Mouse (Mus musculus): ENCODE data around the gene Ube3c. TPM values are rescaled to one million over a fixed set of nuclear protein-coding genes. Genes with fewer than 3 reads are reported as not detected.

The Ube3c gene
- polyA plus RNA-seq, 1 experiment from 2014 or later, result 42.9 TPM

GRCm38 (mm10) chr5:29698493-29698892, 129.5 kb downstream of the Ube3c start:
- WGBS, result 88% methylated on average over 4 of the region's 4 CpGs
- no peak overlapping the region for H3K27ac ChIP-seq (ENCODE audit: low read depth, low read length)
- H3K4me2 ChIP-seq (ENCODE audit: low read depth), result no peak overlapping the region
- no peaks in the 10 kb centered on the region for H3K4me1 ChIP-seq (ENCODE audit: control insufficient read depth, insufficient read depth, low read length)
- ATAC-seq (ENCODE audit: insufficient read depth, low FRiP score, low TSS enrichment) (no peak), DNase-seq (ENCODE audit: low spot score) (no peak)
- H3K27me3 ChIP-seq (ENCODE audit: control insufficient read depth, insufficient read depth, low read length), result no peaks in the 10 kb centered on the region
- H3K9me3 ChIP-seq (ENCODE audit: control insufficient read depth, low read length), result no peaks in the 10 kb centered on the region
- H3K4me3 ChIP-seq (ENCODE audit: low read depth, low read length), result no peak overlapping the region
- no peak overlapping the region for H3K9ac ChIP-seq (ENCODE audit: low read length)
- no peaks in the 10 kb centered on the region for H3K36me3 ChIP-seq (ENCODE audit: control insufficient read depth, insufficient read depth, low read length)

DNA sequence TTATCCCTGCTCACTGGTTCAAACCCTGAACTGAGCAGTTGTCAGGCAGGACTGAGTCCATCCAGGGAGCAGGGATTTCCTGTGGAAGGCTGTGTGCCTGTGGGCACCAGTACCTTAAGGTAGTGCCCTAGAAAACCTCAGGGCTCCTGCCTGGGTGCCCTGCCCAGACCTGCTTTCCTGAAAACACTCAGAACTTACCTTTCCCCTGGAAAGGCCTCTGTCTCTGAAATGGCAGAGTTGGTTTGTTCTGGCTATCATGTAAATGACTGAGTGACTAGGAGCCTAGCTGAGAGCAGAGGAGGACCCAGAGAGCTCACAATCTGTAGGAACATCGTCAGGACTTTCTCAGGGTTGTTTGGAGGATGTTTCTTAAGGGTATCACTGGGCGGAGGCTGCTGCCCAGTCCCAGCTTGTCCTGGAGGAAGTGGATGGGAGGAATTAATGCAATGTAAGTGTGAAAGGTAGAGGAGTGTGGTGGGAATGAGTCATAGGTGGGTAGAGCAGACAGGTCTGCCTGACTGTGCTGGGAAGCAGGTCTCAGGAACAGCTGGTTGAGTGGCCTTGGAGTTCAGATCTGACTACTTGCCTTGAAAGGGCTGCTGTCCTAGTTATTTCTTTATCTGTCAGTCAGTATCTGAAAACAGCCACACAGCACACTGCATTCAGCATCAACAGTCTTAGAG, 130.6 kb downstream of the Ube3c start:
- no peak for DNase-seq (ENCODE audit: low spot score)
- H3K4me1 ChIP-seq (ENCODE audit: control insufficient read depth, insufficient read depth, low read length), result no peaks in the 10 kb centered on the region
- no peaks in the 10 kb centered on the region for H3K36me3 ChIP-seq (ENCODE audit: control insufficient read depth, insufficient read depth, low read length)
- ATAC-seq (ENCODE audit: insufficient read depth, low FRiP score, low TSS enrichment), result no peak
- H3K27me3 ChIP-seq (ENCODE audit: control insufficient read depth, insufficient read depth, low read length), result no peaks in the 10 kb centered on the region
- WGBS, result 77% methylated on average over 2 of the region's 2 CpGs
- no peak overlapping the region for H3K9ac ChIP-seq (ENCODE audit: low read length)
- H3K9me3 ChIP-seq (ENCODE audit: control insufficient read depth, low read length), result no peaks in the 10 kb centered on the region
- no peak overlapping the region for H3K4me3 ChIP-seq (ENCODE audit: low read depth, low read length)
- H3K4me2 ChIP-seq (ENCODE audit: low read depth), result no peak overlapping the region
- H3K27ac ChIP-seq (ENCODE audit: low read depth, low read length), result no peak overlapping the region

DNA sequence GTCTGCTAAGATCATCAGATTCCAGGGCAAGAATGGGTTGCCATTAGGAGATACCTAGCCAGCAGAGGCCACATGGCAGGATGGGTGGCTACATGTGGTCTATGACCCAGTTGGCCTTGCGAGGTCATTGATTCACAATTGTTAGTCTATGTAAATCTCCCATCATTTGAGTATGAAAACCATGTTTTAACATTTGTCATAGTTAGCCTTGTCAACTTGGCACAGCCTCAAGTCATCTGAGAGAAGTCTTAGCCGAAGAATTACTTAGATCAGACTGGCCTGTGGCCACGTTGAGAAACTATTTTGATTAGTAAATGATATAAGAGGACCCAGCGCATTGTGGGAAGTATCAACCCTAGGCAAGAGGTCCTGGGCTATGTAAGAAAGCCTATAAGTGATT, 138.2 kb downstream of the Ube3c start:
- no peak for DNase-seq (ENCODE audit: low spot score)
- 89% methylated on average over 4 of the region's 4 CpGs for WGBS
- no peak for ATAC-seq (ENCODE audit: insufficient read depth, low FRiP score, low TSS enrichment)

GRCm38 (mm10) chr5:29708258-29708657, 139.2 kb downstream of the Ube3c start:
- no peak for ATAC-seq (ENCODE audit: insufficient read depth, low FRiP score, low TSS enrichment)
- Histone ChIP-seq H3K27me3 (ENCODE audit: control insufficient read depth, insufficient read depth, low read length) (no peaks in the 10 kb centered on the region), H3K27ac (ENCODE audit: low read depth, low read length) (no peak overlapping the region), H3K4me2 (ENCODE audit: low read depth) (no peak overlapping the region), H3K4me1 (ENCODE audit: control insufficient read depth, insufficient read depth, low read length) (no peaks in the 10 kb centered on the region), H3K36me3 (ENCODE audit: control insufficient read depth, insufficient read depth, low read length) (no peaks in the 10 kb centered on the region; the same call in 1 of the 2 replicates), H3K9me3 (ENCODE audit: control insufficient read depth, low read length) (no peaks in the 10 kb centered on the region), H3K9ac (ENCODE audit: low read length) (no peak overlapping the region), H3K4me3 (ENCODE audit: low read depth, low read length) (no peak overlapping the region)
- no peak for DNase-seq (ENCODE audit: low spot score)
- 19% methylated on average over 5 of the region's 5 CpGs for WGBS

More for the DNA sequence above, 138.2 kb downstream of the Ube3c start:
- Histone ChIP-seq H3K4me2 (ENCODE audit: low read depth) (no peak overlapping the region), H3K4me3 (ENCODE audit: low read depth, low read length) (no peak overlapping the region), H3K4me1 (ENCODE audit: control insufficient read depth, insufficient read depth, low read length) (no peaks in the 10 kb centered on the region), H3K27ac (ENCODE audit: low read depth, low read length) (no peak overlapping the region), H3K9me3 (ENCODE audit: control insufficient read depth, low read length) (no peaks in the 10 kb centered on the region), H3K36me3 (ENCODE audit: control insufficient read depth, insufficient read depth, low read length) (no peaks in the 10 kb centered on the region; the same call in 1 of the 2 replicates), H3K27me3 (ENCODE audit: control insufficient read depth, insufficient read depth, low read length) (no peaks in the 10 kb centered on the region), H3K9ac (ENCODE audit: low read length) (no peak overlapping the region)

DNA sequence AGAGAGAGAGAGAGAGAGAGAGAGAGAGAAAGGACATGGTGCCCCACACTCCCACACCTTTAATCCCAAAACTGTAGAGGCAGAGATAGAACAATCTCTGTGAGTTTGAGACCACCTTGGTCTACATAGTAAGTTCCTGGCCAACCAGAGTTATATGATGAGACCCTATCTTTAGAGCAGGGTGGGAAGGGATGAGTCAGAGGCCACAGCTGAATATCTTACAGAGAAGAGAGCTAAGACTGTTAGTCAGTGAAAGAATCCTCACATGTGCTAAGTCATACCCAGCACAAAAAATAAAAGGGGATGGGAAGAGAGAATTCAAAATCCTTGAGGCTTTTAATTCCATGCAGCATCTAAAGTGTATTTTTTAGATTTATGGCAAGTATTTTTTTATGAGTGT, 142.6 kb downstream of the Ube3c start:
- Histone ChIP-seq H3K27ac (ENCODE audit: low read depth, low read length) (no peak overlapping the region), H3K36me3 (ENCODE audit: control insufficient read depth, insufficient read depth, low read length) (no peaks in the 10 kb centered on the region), H3K27me3 (ENCODE audit: control insufficient read depth, insufficient read depth, low read length) (no peaks in the 10 kb centered on the region), H3K9me3 (ENCODE audit: control insufficient read depth, low read length) (no peaks in the 10 kb centered on the region), H3K9ac (ENCODE audit: low read length) (no peak overlapping the region), H3K4me3 (ENCODE audit: low read depth, low read length) (no peak overlapping the region), H3K4me1 (ENCODE audit: control insufficient read depth, insufficient read depth, low read length) (no peaks in the 10 kb centered on the region), H3K4me2 (ENCODE audit: low read depth) (no peak overlapping the region)
- DNase-seq (ENCODE audit: low spot score) (no peak), ATAC-seq (ENCODE audit: insufficient read depth, low FRiP score, low TSS enrichment) (no peak)

GRCm38 (mm10) chr5:29712906-29713305, 143.9 kb downstream of the Ube3c start:
- Histone ChIP-seq H3K27ac (ENCODE audit: low read depth, low read length) (no peak overlapping the region), H3K36me3 (ENCODE audit: control insufficient read depth, insufficient read depth, low read length) (no peaks in the 10 kb centered on the region), H3K9me3 (ENCODE audit: control insufficient read depth, low read length) (no peaks in the 10 kb centered on the region), H3K9ac (ENCODE audit: low read length) (no peak overlapping the region), H3K4me1 (ENCODE audit: control insufficient read depth, insufficient read depth, low read length) (no peaks in the 10 kb centered on the region), H3K27me3 (ENCODE audit: control insufficient read depth, insufficient read depth, low read length) (no peaks in the 10 kb centered on the region), H3K4me2 (ENCODE audit: low read depth) (no peak overlapping the region), H3K4me3 (ENCODE audit: low read depth, low read length) (no peak overlapping the region)
- ATAC-seq (ENCODE audit: insufficient read depth, low FRiP score, low TSS enrichment) (no peak), DNase-seq (ENCODE audit: low spot score) (no peak)
- 63% methylated on average over 1 of the region's 1 CpGs for WGBS

DNA sequence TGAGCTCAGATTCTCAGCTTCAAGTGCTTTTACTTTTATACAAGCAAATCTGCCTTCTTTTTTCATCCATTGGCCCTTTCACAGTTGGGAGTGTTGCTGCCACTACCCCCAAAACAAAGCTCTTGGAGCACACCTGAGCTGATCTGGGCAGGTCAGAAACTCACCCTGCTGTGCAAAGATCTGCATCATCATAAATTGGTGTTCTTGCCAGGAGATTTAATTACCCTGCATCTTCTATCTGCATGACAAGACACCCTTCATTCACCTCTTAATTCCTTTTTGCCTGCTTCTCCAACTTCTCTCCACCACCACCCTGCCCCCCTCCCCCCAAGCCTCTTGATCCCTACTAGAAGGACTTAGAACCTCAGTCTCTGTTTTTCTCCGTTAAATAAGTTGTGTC, 152.1 kb downstream of the Ube3c start:
- H3K4me3 ChIP-seq (ENCODE audit: low read depth, low read length), result no peak overlapping the region
- WGBS, result 24% methylated on average over 1 of the region's 1 CpGs
- H3K27me3 ChIP-seq (ENCODE audit: control insufficient read depth, insufficient read depth, low read length), result no peaks in the 10 kb centered on the region
- H3K9me3 ChIP-seq (ENCODE audit: control insufficient read depth, low read length), result no peaks in the 10 kb centered on the region
- no peak for DNase-seq (ENCODE audit: low spot score)
- no peak overlapping the region for H3K27ac ChIP-seq (ENCODE audit: low read depth, low read length)
- H3K4me2 ChIP-seq (ENCODE audit: low read depth), result no peak overlapping the region
- H3K9ac ChIP-seq (ENCODE audit: low read length), result no peak overlapping the region
- H3K4me1 ChIP-seq (ENCODE audit: control insufficient read depth, insufficient read depth, low read length), result no peaks in the 10 kb centered on the region
- no peaks in the 10 kb centered on the region for H3K36me3 ChIP-seq (ENCODE audit: control insufficient read depth, insufficient read depth, low read length)
- ATAC-seq (ENCODE audit: insufficient read depth, low FRiP score, low TSS enrichment), result no peak

- DNase-seq (ENCODE audit: low spot score) (no peak), ATAC-seq (ENCODE audit: insufficient read depth, low FRiP score, low TSS enrichment) (no peak)
- Histone ChIP-seq H3K9me3 (ENCODE audit: control insufficient read depth, low read length) (no peaks in the 10 kb centered on the region), H3K4me3 (ENCODE audit: low read depth, low read length) (no peak overlapping the region), H3K27me3 (ENCODE audit: control insufficient read depth, insufficient read depth, low read length) (no peaks in the 10 kb centered on the region), H3K4me1 (ENCODE audit: control insufficient read depth, insufficient read depth, low read length) (no peaks in the 10 kb centered on the region), H3K36me3 (ENCODE audit: control insufficient read depth, insufficient read depth, low read length) (no peaks in the 10 kb centered on the region), H3K27ac (ENCODE audit: low read depth, low read length) (no peak overlapping the region), H3K9ac (ENCODE audit: low read length) (no peak overlapping the region), H3K4me2 (ENCODE audit: low read depth) (no peak overlapping the region)
- WGBS, result 84% methylated on average over 2 of the region's 2 CpGs
Observed at GRCm38 (mm10) chr5:29725369-29725768, 156.3 kb downstream of the Ube3c start.
